13 mouse cellular contexts compared by ENCODE assay signal in the genomic region with DNA sequence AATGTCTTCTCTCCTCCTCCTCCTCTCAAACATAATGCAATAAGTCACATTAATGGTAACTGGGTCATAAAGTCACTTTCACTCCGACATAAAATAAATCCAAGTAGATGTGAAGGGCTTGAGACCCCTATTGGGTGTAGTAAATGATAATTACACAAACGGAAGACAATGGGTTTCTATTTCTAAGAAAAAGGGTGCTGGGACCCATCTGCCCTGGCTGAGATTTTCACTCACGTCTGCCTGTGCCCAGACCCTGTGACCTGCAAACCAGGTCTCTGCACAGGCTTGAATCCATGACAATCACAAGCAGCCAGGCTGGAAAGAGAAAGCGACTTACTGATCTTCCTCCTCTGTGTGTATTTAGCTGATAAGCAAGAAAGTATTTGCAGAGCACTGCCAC. TPM values are rescaled to one million over a fixed set of nuclear protein-coding genes. Genes with fewer than 3 reads are reported as not detected.
DNase-seq lines count a peak whose midpoint lies in the region; ATAC-seq and TF ChIP-seq lines count a peak whose summit lies in the region.
"Had no signal": no experiment of that assay in that cellular context is flagged by ENCODE, and none has a peak within 500 bp of the region (broad histone marks: within the 10 kb centered on the region; RNA-seq: fewer than 3 reads in every experiment).

No protein-coding gene starts in this region.

- H3K9me3 ChIP-seq in midbrain, embryonic 10.5 days (replicated peaks) = no peaks in the 10 kb centered on the region
- no peaks in the 10 kb centered on the region for H3K9me3 ChIP-seq in midbrain, embryonic 11.5 days (ENCODE audit: control insufficient read depth, low read length)
- no peaks in the 10 kb centered on the region for H3K9me3 ChIP-seq in forebrain, postnatal 0 days (ENCODE audit: low read length)
- no peaks in the 10 kb centered on the region for H3K9me3 ChIP-seq in midbrain, embryonic 14.5 days (ENCODE audit: control insufficient read depth, low read length)
- H3K9me3 ChIP-seq: embryonic facial prominence, embryonic 10.5 days; limb, embryonic 15.5 days had no signal

- no peak for DNase-seq in midbrain, embryonic 10.5 days (ENCODE audit: low spot score)
- DNase-seq in midbrain, embryonic 11.5 days (ENCODE audit: low spot score, missing footprints) = no peak
- DNase-seq in forebrain, postnatal 0 days = no peak
- peak; percentile 18 for DNase-seq in midbrain, embryonic 14.5 days
- DNase-seq in adrenal gland, postnatal 25 days = no peak
- no peak for DNase-seq in left cerebral cortex, adult 9 months (ENCODE audit: low spot score in 2 of 2)
- DNase-seq in urinary bladder, postnatal 14 days (ENCODE audit: low spot score) = no peak
- DNase-seq: cerebellum, postnatal 36 days had no signal

- no peak overlapping the region for H3K4me2 ChIP-seq in midbrain, embryonic 11.5 days
- peak overlapping the region; percentile 87 for H3K4me2 ChIP-seq in forebrain, postnatal 0 days (ENCODE audit: low read depth)
- peak overlapping the region; percentile 86 for H3K4me2 ChIP-seq in midbrain, embryonic 14.5 days (ENCODE audit: low read length)
- H3K4me2 ChIP-seq: limb, embryonic 15.5 days had no signal

- H3K4me1 ChIP-seq in midbrain, embryonic 10.5 days = peaks cover 45% of the 10 kb centered on the region
- H3K4me1 ChIP-seq in midbrain, embryonic 11.5 days (ENCODE audit: control insufficient read depth, insufficient read depth, low read length) = peaks cover 9% of the 10 kb centered on the region
- peaks cover 23% of the 10 kb centered on the region for H3K4me1 ChIP-seq in forebrain, postnatal 0 days (ENCODE audit: insufficient read depth)
- H3K4me1 ChIP-seq in midbrain, embryonic 14.5 days (ENCODE audit: control insufficient read depth, insufficient read depth, low read length) = peaks cover 25% of the 10 kb centered on the region

- no peak overlapping the region for H3K27ac ChIP-seq in midbrain, embryonic 10.5 days (replicated peaks)
- H3K27ac ChIP-seq in midbrain, embryonic 11.5 days (ENCODE audit: low read depth, low read length) = no peak overlapping the region
- peak overlapping the region; percentile 69; the same call in 1 of the 2 replicates for H3K27ac ChIP-seq in forebrain, postnatal 0 days (ENCODE audit: low read depth, low read length)
- peak overlapping the region; percentile 80 for H3K27ac ChIP-seq in midbrain, embryonic 14.5 days (replicated peaks; ENCODE audit: low read depth, low read length)
- H3K27ac ChIP-seq: embryonic facial prominence, embryonic 10.5 days; limb, embryonic 15.5 days had no signal

- peaks cover 27% of the 10 kb centered on the region for H3K27me3 ChIP-seq in midbrain, embryonic 10.5 days (ENCODE audit: low read depth, poor library complexity, severe bottlenecking)
- peaks cover 3% of the 10 kb centered on the region; the same call in 1 of the 2 replicates for H3K27me3 ChIP-seq in midbrain, embryonic 11.5 days (ENCODE audit: control insufficient read depth, insufficient read depth, low read length)
- H3K27me3 ChIP-seq in forebrain, postnatal 0 days (ENCODE audit: insufficient read depth, low read length) = peaks cover 3% of the 10 kb centered on the region; the same call in 1 of the 2 replicates
- H3K27me3 ChIP-seq in midbrain, embryonic 14.5 days (ENCODE audit: control insufficient read depth, insufficient read depth, low read length) = no peaks in the 10 kb centered on the region

- no peak for TF ChIP-seq CTCF in forebrain, postnatal 0 days (IDR thresholded peaks at IDR 0.05; ENCODE audit: low read depth)

- H3K36me3 ChIP-seq in midbrain, embryonic 10.5 days = no peaks in the 10 kb centered on the region
- H3K36me3 ChIP-seq in midbrain, embryonic 11.5 days (ENCODE audit: control insufficient read depth, insufficient read depth, low read length) = no peaks in the 10 kb centered on the region
- no peaks in the 10 kb centered on the region for H3K36me3 ChIP-seq in forebrain, postnatal 0 days (ENCODE audit: insufficient read depth)
- H3K36me3 ChIP-seq in midbrain, embryonic 14.5 days (ENCODE audit: control insufficient read depth, insufficient read depth, low read length) = no peaks in the 10 kb centered on the region
- H3K36me3 ChIP-seq: embryonic facial prominence, embryonic 10.5 days; limb, embryonic 15.5 days had no signal

- 71% methylated on average over 4 of the region's 4 CpGs for WGBS in midbrain, embryonic 10.5 days
- 58% methylated on average over 4 of the region's 4 CpGs for WGBS in midbrain, embryonic 11.5 days
- WGBS in forebrain, postnatal 0 days = 47% methylated on average over 4 of the region's 4 CpGs
- 47% methylated on average over 4 of the region's 4 CpGs for WGBS in midbrain, embryonic 14.5 days

- H3K4me3 ChIP-seq in midbrain, embryonic 10.5 days = peak overlapping the region; percentile 79; the same call in 1 of the 2 replicates
- no peak overlapping the region for H3K4me3 ChIP-seq in midbrain, embryonic 11.5 days (ENCODE audit: low read depth, low read length)
- peak overlapping the region; percentile 81; the same call in 1 of the 2 replicates for H3K4me3 ChIP-seq in forebrain, postnatal 0 days (ENCODE audit: low read depth, low read length)
- H3K4me3 ChIP-seq in midbrain, embryonic 14.5 days (replicated peaks; ENCODE audit: low read depth, low read length) = peak overlapping the region; percentile 68; the same call in 1 of the 2 replicates

- no peak for ATAC-seq in midbrain, embryonic 11.5 days (ENCODE audit: low FRiP score)
- ATAC-seq in forebrain, postnatal 0 days = no peak
- no peak for ATAC-seq in midbrain, embryonic 14.5 days (ENCODE audit: low FRiP score, low TSS enrichment)

- H3K9ac ChIP-seq in midbrain, embryonic 11.5 days (ENCODE audit: low read length) = no peak overlapping the region
- H3K9ac ChIP-seq in forebrain, postnatal 0 days = no peak overlapping the region
- 0 out of 2 replicates have a peak overlapping the region, but pooled peaks have one; percentile 41 for H3K9ac ChIP-seq in midbrain, embryonic 14.5 days (replicated peaks; ENCODE audit: low read length)
- H3K9ac ChIP-seq: limb, embryonic 15.5 days had no signal

RNA-seq across cellular contexts. Expression of a gene that starts 4.3 kb away (rescaled TPM):
- polyA plus RNA-seq in midbrain, embryonic 10.5 days (2016; fragmentation: Nextera tagmentation; extraction: Ambion mirVana) = 2.1 and 2.3 TPM in 2 replicates
- polyA plus RNA-seq in midbrain, embryonic 11.5 days (2014; fragmentation: Nextera tagmentation; extraction: Ambion mirVana) = 3.8 and 4.5 TPM in 2 replicates
- 57.1 and 62.5 TPM in 2 replicates for total RNA-seq in forebrain, postnatal 0 days (2014; rRNA removed)
- 12.9 and 17.3 TPM in 2 replicates for polyA plus RNA-seq in forebrain, postnatal 0 days (2015; fragmentation: Nextera tagmentation; extraction: Ambion mirVana)
- 12.8 and 13.8 TPM in 2 replicates for polyA plus RNA-seq in midbrain, embryonic 14.5 days (2014; fragmentation: Nextera tagmentation; extraction: Ambion mirVana)
- 4.7 and 7.6 TPM in 2 replicates for total RNA-seq in adrenal gland, postnatal 25 days (2021)
- total RNA-seq: granulocyte monocyte progenitor cell, adult 5-6 weeks; monocyte, adult 5-6 weeks had no signal
- polyA plus RNA-seq: erythroblast, embryonic 14.5 days had no signal

Comparison
In these comparisons a context has a peak if more than half of its experiments do, and no peak if none do; other contexts are left out.
1. H3K27ac ChIP-seq: peak in forebrain, postnatal 0 days (single experiment) and midbrain, embryonic 14.5 days (single experiment); none in midbrain, embryonic 10.5 days (single experiment) and midbrain, embryonic 11.5 days (single experiment).